9 mouse cellular contexts compared by ENCODE assay signal in the genomic region with DNA sequence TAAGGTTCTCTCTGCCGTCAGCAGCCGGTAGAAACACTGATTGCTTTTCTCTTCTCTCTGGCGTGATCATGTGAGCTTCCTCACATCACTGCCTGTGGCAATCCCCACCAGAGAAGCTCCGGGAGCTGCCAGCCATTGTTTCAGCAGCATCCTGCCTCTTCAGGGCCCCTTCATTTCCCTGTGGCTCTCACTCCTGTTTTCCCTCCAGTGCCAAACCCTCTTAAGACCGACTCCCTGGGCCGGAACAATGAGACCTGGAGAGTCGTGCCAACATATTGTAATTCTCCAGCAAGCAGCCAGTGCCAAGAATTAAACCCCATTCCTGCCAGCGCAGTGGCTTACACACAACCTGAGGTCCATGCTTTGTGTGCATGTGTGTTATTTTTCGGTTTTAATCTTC.
DNase-seq lines count a peak whose midpoint lies in the region; ATAC-seq lines count a peak whose summit lies in the region.
"Had no signal": no experiment of that assay in that cellular context is flagged by ENCODE, and none has a peak within 500 bp of the region (broad histone marks: within the 10 kb centered on the region; RNA-seq: fewer than 3 reads in every experiment).

No protein-coding gene starts in this region.

- peaks cover 29% of the 10 kb centered on the region for H3K4me1 ChIP-seq in limb, embryonic 10.5 days
- H3K4me1 ChIP-seq in neural tube, embryonic 15.5 days = peaks cover 26% of the 10 kb centered on the region
- H3K4me1 ChIP-seq in intestine, embryonic 15.5 days (replicated peaks) = 0 out of 2 replicates have a peak, but pooled peaks cover 3% of the 10 kb centered on the region

- peak overlapping the region; percentile 31 for H3K4me2 ChIP-seq in neural tube, embryonic 15.5 days
- no peak overlapping the region for H3K4me2 ChIP-seq in intestine, embryonic 15.5 days (replicated peaks)

- peak; percentile 26; the same call in 1 of the 2 replicates for ATAC-seq in neural tube, embryonic 15.5 days (ENCODE audit: low FRiP score)
- ATAC-seq in intestine, embryonic 15.5 days = no peak
- ATAC-seq: Patski had no signal

- intact Hi-C loops in left cerebral cortex, postnatal 4 days (cut with DNase I) = no loop called here
- intact Hi-C loops in left cerebral cortex, postnatal 25 days (cut with DNase I) = no loop called here

- H3K27me3 ChIP-seq in limb, embryonic 10.5 days (ENCODE audit: low read depth, poor library complexity, severe bottlenecking) = no peaks in the 10 kb centered on the region
- no peaks in the 10 kb centered on the region for H3K27me3 ChIP-seq in neural tube, embryonic 15.5 days (replicated peaks)
- H3K27me3 ChIP-seq in intestine, embryonic 15.5 days (replicated peaks) = no peaks in the 10 kb centered on the region
- H3K27me3 ChIP-seq: Patski had no signal

- no peak overlapping the region for H3K4me3 ChIP-seq in limb, embryonic 10.5 days
- no peak overlapping the region for H3K4me3 ChIP-seq in neural tube, embryonic 15.5 days (replicated peaks)
- H3K4me3 ChIP-seq in intestine, embryonic 15.5 days (replicated peaks) = no peak overlapping the region

- no peak overlapping the region for H3K9ac ChIP-seq in neural tube, embryonic 15.5 days (replicated peaks)
- H3K9ac ChIP-seq in intestine, embryonic 15.5 days = no peak overlapping the region

- H3K9me3 ChIP-seq in limb, embryonic 10.5 days (replicated peaks) = no peaks in the 10 kb centered on the region
- H3K9me3 ChIP-seq in neural tube, embryonic 15.5 days (replicated peaks) = no peaks in the 10 kb centered on the region
- no peaks in the 10 kb centered on the region for H3K9me3 ChIP-seq in intestine, embryonic 15.5 days

- no peaks in the 10 kb centered on the region for H3K36me3 ChIP-seq in limb, embryonic 10.5 days
- H3K36me3 ChIP-seq in neural tube, embryonic 15.5 days = no peaks in the 10 kb centered on the region
- no peaks in the 10 kb centered on the region for H3K36me3 ChIP-seq in intestine, embryonic 15.5 days

- DNase-seq in left cerebral cortex, postnatal 4 days = peak; percentile 42
- DNase-seq in left cerebral cortex, postnatal 25 days (ENCODE audit: low spot score in 2 of 2) = no peak
- peak; percentile 43 for DNase-seq in fat pad, adult 2 months (ENCODE audit: extremely low read depth, low read depth, low spot score)
- no peak for DNase-seq in limb, embryonic 10.5 days (ENCODE audit: low spot score)
- DNase-seq in spleen, postnatal 10 days (ENCODE audit: low spot score in 2 of 2) = no peak
- DNase-seq in adrenal gland, postnatal 4 days (ENCODE audit: low spot score in 2 of 2) = no peak

- H3K27ac ChIP-seq in limb, embryonic 10.5 days = peak overlapping the region; percentile 46; the same call in 1 of the 2 replicates
- peak overlapping the region; percentile 73 for H3K27ac ChIP-seq in neural tube, embryonic 15.5 days (replicated peaks)
- no peak overlapping the region for H3K27ac ChIP-seq in intestine, embryonic 15.5 days

- 82% methylated on average over 9 of the region's 9 CpGs for WGBS in limb, embryonic 10.5 days
- WGBS in neural tube, embryonic 15.5 days = 26% methylated on average over 9 of the region's 9 CpGs
- 52% methylated on average over 9 of the region's 9 CpGs for WGBS in intestine, embryonic 15.5 days

Comparison
In these comparisons a context has a peak if more than half of its experiments do, and no peak if none do; other contexts are left out.
1. DNase-seq: peak in left cerebral cortex, postnatal 4 days (single experiment) and fat pad, adult 2 months (single experiment); none in left cerebral cortex, postnatal 25 days (0 of 2), limb, embryonic 10.5 days (single experiment), spleen, postnatal 10 days (0 of 2) and adrenal gland, postnatal 4 days (0 of 2).